Mouse (Mus musculus) brain, embryonic 14.5 days (tissue): Measurements from ENCODE around the gene Olfr765. TPM values are rescaled to one million over a fixed set of nuclear protein-coding genes. Genes with fewer than 3 reads are reported as not detected.

Experiments
- DNase-seq: peaks from one replicate; pipeline ENCODE4 v3.0.0-alpha.2; 2011; ENCODE audit warnings: low read depth
- CTCF ChIP-seq: fragments of 200-500 bp; IDR thresholded peaks from 2 replicates; pipeline ENCODE4 v1.5.1; 2012; ENCODE audit warnings: inconsistent platforms, mild to moderate bottlenecking, moderate library complexity, borderline replicate concordance; ENCODE audit not compliant: insufficient read depth, insufficient read length; ENCODE audit errors: extremely low read depth
- POLR2A ChIP-seq: fragments of 200-500 bp; IDR thresholded peaks from 2 replicates; pipeline ENCODE4 v1.6.1; 2012; ENCODE audit warnings: mild to moderate bottlenecking, inconsistent platforms, borderline replicate concordance; ENCODE audit not compliant: poor library complexity, insufficient read depth, insufficient read length, severe bottlenecking; ENCODE audit errors: extremely low read depth
- polyA plus RNA-seq: library from polyadenylated mRNA; depleted of rRNA; stranded (reverse); fragments of >200 nt; gene quantifications from 2 replicates; pipeline ENCODE4 v1.2.3, GENCODE M21; 2012; rRNA removed

Gene Olfr765
- polyA plus RNA-seq, 1 experiment, result not detected

- TF ChIP-seq CTCF, result no peak
- TF ChIP-seq POLR2A, result no peak
- DNase-seq, result no peak
Measured at GRCm38 (mm10) chr10:128996523-128997040, 53.2 kb downstream of the Olfr765 start.

GRCm38 (mm10) chr10:128995796-128996195 lies 54.0 kb downstream of the Olfr765 start:
- TF ChIP-seq CTCF, result no peak
- TF ChIP-seq POLR2A, result no peak

More at GRCm38 (mm10) chr10:128995796-128996195, 54.0 kb downstream of the Olfr765 start:
- no peak for DNase-seq

Other genes with a start within 250 kb of the Olfr765 start
- 18.6 and 30.5 TPM in 2 replicates for gene Dnajc14, start 245.9 kb downstream of the Olfr765 start, polyA plus RNA-seq
- 24.2 and 29.0 TPM in 2 replicates for gene Tmem198b, start 245.6 kb downstream of the Olfr765 start, polyA plus RNA-seq
- gene Sarnp, start 232.7 kb downstream of the Olfr765 start, polyA plus RNA-seq, result 79.6 and 82.0 TPM in 2 replicates
- 22.6 and 33.7 TPM in 2 replicates for gene Ormdl2, start 228.4 kb downstream of the Olfr765 start, polyA plus RNA-seq
- gene Gdf11, start 158.3 kb downstream of the Olfr765 start, polyA plus RNA-seq, result 10.1 and 17.4 TPM in 2 replicates
- 59.6 and 74.0 TPM in 2 replicates for gene Cd63, start 149.0 kb downstream of the Olfr765 start, polyA plus RNA-seq
- 21.7 and 23.6 TPM in 2 replicates for gene Rdh5, start 127.1 kb downstream of the Olfr765 start, polyA plus RNA-seq
- gene Bloc1s1, start 126.0 kb downstream of the Olfr765 start, polyA plus RNA-seq, result 269 and 298 TPM in 2 replicates
- gene Itga7, start 116.2 kb downstream of the Olfr765 start, polyA plus RNA-seq, result 5.8 and 7.1 TPM in 2 replicates
- gene Mettl7b, start 89.0 kb downstream of the Olfr765 start, polyA plus RNA-seq, result 0.08 TPM in 1 of 2 replicates, not detected in the other
- gene Olfr9, start 60.6 kb downstream of the Olfr765 start, polyA plus RNA-seq, result not detected in 2 replicates
- gene Olfr763, start 39.2 kb downstream of the Olfr765 start, polyA plus RNA-seq, result not detected in 2 replicates
- not detected in 2 replicates for gene Olfr764-ps1, start 10.1 kb downstream of the Olfr765 start, polyA plus RNA-seq
- not detected in 2 replicates for gene Olfr766-ps1, start 19.0 kb upstream of the Olfr765 start, polyA plus RNA-seq
- not detected in 2 replicates for gene Olfr767, start 32.9 kb upstream of the Olfr765 start, polyA plus RNA-seq
- not detected in 2 replicates for gene Olfr768, start 49.4 kb upstream of the Olfr765 start, polyA plus RNA-seq
- not detected in 2 replicates for gene Olfr769, start 67.9 kb upstream of the Olfr765 start, polyA plus RNA-seq
- not detected in 2 replicates for gene Olfr770, start 89.0 kb upstream of the Olfr765 start, polyA plus RNA-seq
- not detected in 2 replicates for gene Olfr771, start 114.8 kb upstream of the Olfr765 start, polyA plus RNA-seq
- not detected in 2 replicates for gene Olfr772, start 127.9 kb upstream of the Olfr765 start, polyA plus RNA-seq
- gene Olfr773, start 137.4 kb upstream of the Olfr765 start, polyA plus RNA-seq, result not detected in 2 replicates
- gene Olfr774, start 186.2 kb upstream of the Olfr765 start, polyA plus RNA-seq, result not detected in 2 replicates
- gene Olfr775, start 198.4 kb upstream of the Olfr765 start, polyA plus RNA-seq, result not detected in 2 replicates
- gene Olfr776, start 209.1 kb upstream of the Olfr765 start, polyA plus RNA-seq, result not detected in 2 replicates
- not detected in 2 replicates for gene Olfr777, start 221.5 kb upstream of the Olfr765 start, polyA plus RNA-seq